Mouse (Mus musculus) kidney, adult 2 months (tissue): ENCODE results near the gene Rps27rt.

Experiments
- CTCF ChIP-seq: fragments of 200-500 bp; conservative IDR thresholded peaks from 2 replicates; pipeline ENCODE4 v1.5.1; 2011; ENCODE audit warnings: low read depth, mild to moderate bottlenecking, control low read depth, low read length, moderate library complexity, mixed read lengths; ENCODE audit not compliant: insufficient read depth, insufficient read length
- POLR2A ChIP-seq: fragments of 200-500 bp; IDR thresholded peaks from one replicate; pipeline ENCODE4 v1.6.1; 2011; ENCODE audit warnings: low read depth, low read length, control low read depth

DNA sequence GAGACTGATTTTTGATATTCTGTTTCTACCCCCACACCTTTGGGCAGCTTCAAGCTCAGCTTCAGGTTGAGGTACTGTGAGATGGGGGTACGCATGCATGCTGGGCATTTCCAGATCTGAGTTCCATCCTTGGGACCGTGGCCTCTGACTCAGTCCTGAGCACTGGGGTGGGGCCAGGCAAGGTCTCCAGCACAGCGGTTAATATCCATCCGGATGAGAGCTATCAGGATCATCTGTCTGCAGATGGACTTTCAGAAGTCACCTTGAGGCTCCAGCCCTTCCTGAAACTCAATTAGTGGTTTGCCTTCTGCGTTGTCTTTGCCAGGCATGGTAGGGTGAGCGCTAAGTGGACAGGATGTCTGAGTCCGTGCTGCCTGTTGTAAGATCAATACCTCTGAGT, 37.6 kb upstream of the Rps27rt start:
- TF ChIP-seq POLR2A (no peak), CTCF (no peak)
